In genomic region chr8:110920773-110921277, GRCm38 (mm10) we compare ENCODE assay signal across 9 mouse cellular contexts. TPM values are rescaled to one million over a fixed set of nuclear protein-coding genes. Genes with fewer than 3 reads are reported as not detected.
DNase-seq lines count a peak whose midpoint lies in the region; ATAC-seq and TF ChIP-seq lines count a peak whose summit lies in the region.
"Had no signal": no experiment of that assay in that cellular context is flagged by ENCODE, and none has a peak within 500 bp of the region (broad histone marks: within the 10 kb centered on the region; RNA-seq: fewer than 3 reads in every experiment).

No protein-coding gene starts in this region.

- no peak for DNase-seq in heart, adult 8-10 months (ENCODE audit: low spot score)
- DNase-seq in MEL (ENCODE audit: low read depth, low spot score), result no peak
- peak; percentile 18 for DNase-seq in midbrain, embryonic 10.5 days (ENCODE audit: low spot score)
- no peak for DNase-seq in spleen, adult 18-20 months
- DNase-seq in adrenal gland, adult 8-10 months, result no peak
- no peak for DNase-seq in testis, postnatal 14 days (ENCODE audit: low spot score)

- WGBS in heart, embryonic 13.5 days, result 20% methylated on average over 3 of the region's 3 CpGs
- WGBS in heart, embryonic 16.5 days, result 16% methylated on average over 3 of the region's 3 CpGs
- 39% methylated on average over 3 of the region's 3 CpGs for WGBS in midbrain, embryonic 10.5 days

- H3K9ac ChIP-seq in heart, embryonic 13.5 days, result peak overlapping the region; percentile 96
- H3K9ac ChIP-seq in MEL (ENCODE audit: control insufficient read depth, low read depth, low read length, poor library complexity, severe bottlenecking), result peak overlapping the region; percentile 92
- peak overlapping the region; percentile 95 for H3K9ac ChIP-seq in heart, embryonic 16.5 days (ENCODE audit: low read length)

- TF ChIP-seq RAD21 in MEL (IDR thresholded peaks at IDR 0.05; ENCODE audit: low read depth, low read length), result no peak

- H3K36me3 ChIP-seq in heart, embryonic 13.5 days, result peaks cover 11% of the 10 kb centered on the region; the same call in 1 of the 2 replicates
- H3K36me3 ChIP-seq in MEL (ENCODE audit: control insufficient read depth in 1 of 2, insufficient read depth in 2 of 2, low read length in 2 of 2), result peaks cover 0 to 22% of the 10 kb centered on the region in 2 experiments; a peak in 2 of 4 replicates
- no peaks in the 10 kb centered on the region for H3K36me3 ChIP-seq in heart, embryonic 16.5 days (ENCODE audit: control insufficient read depth, insufficient read depth)
- peaks cover 18% of the 10 kb centered on the region; the same call in 1 of the 2 replicates for H3K36me3 ChIP-seq in midbrain, embryonic 10.5 days

- peak overlapping the region; percentile 81 for H3K4me2 ChIP-seq in heart, embryonic 13.5 days
- H3K4me2 ChIP-seq in heart, embryonic 16.5 days (ENCODE audit: low read depth, low read length), result peak overlapping the region; percentile 90

- TF ChIP-seq POLR2A in MEL (IDR thresholded peaks at IDR 0.05; ENCODE audit: control insufficient read depth in 1 of 2, insufficient read depth in 1 of 2, low read depth in 1 of 2, low read length in 2 of 2, poor library complexity in 1 of 2), result 0 out of 4 replicates have a peak, but pooled peaks of 1 of the 2 experiments have one; percentile 14

- H3K4me1 ChIP-seq in heart, embryonic 13.5 days, result peaks cover 42% of the 10 kb centered on the region
- H3K4me1 ChIP-seq in MEL (ENCODE audit: control insufficient read depth in 1 of 2, insufficient read depth in 2 of 2, low read length in 2 of 2), result peaks cover 9 to 26% of the 10 kb centered on the region in 2 experiments
- peaks cover 21% of the 10 kb centered on the region for H3K4me1 ChIP-seq in heart, embryonic 16.5 days (ENCODE audit: control insufficient read depth, insufficient read depth, low read length)
- peaks cover 28% of the 10 kb centered on the region for H3K4me1 ChIP-seq in midbrain, embryonic 10.5 days

- H3K27ac ChIP-seq in heart, embryonic 13.5 days (replicated peaks), result peak overlapping the region; percentile 86
- peak overlapping the region; percentile 61 for H3K27ac ChIP-seq in MEL (ENCODE audit: control insufficient read depth, low read depth, low read length)
- H3K27ac ChIP-seq in heart, embryonic 16.5 days (ENCODE audit: low read length), result peak overlapping the region; percentile 83
- peak overlapping the region; percentile 97 for H3K27ac ChIP-seq in midbrain, embryonic 10.5 days (replicated peaks)

- peak overlapping the region; percentile 93 for H3K4me3 ChIP-seq in heart, embryonic 13.5 days
- peak overlapping the region; percentile 77 to 90 for H3K4me3 ChIP-seq in MEL (ENCODE audit: control insufficient read depth in 1 of 2, insufficient read depth in 1 of 2, low read depth in 2 of 2, low read length in 2 of 2)
- peak overlapping the region; percentile 89 for H3K4me3 ChIP-seq in heart, embryonic 16.5 days (ENCODE audit: low read length)
- peak overlapping the region; percentile 88 for H3K4me3 ChIP-seq in midbrain, embryonic 10.5 days

- no peaks in the 10 kb centered on the region for H3K27me3 ChIP-seq in heart, embryonic 13.5 days (replicated peaks)
- H3K27me3 ChIP-seq in MEL (ENCODE audit: control insufficient read depth in 1 of 2, insufficient read depth in 2 of 2, low read length in 2 of 2), result no peaks in the 10 kb centered on the region
- H3K27me3 ChIP-seq in heart, embryonic 16.5 days (ENCODE audit: control insufficient read depth, insufficient read depth, low read length), result no peaks in the 10 kb centered on the region
- H3K27me3 ChIP-seq in midbrain, embryonic 10.5 days (ENCODE audit: low read depth, poor library complexity, severe bottlenecking), result no peaks in the 10 kb centered on the region
- H3K27me3 ChIP-seq: Patski had no signal

- TF ChIP-seq CTCF in MEL (IDR thresholded peaks at IDR 0.05 in 2 of 3, conservative IDR thresholded peaks at IDR 0.05 in 1 of 3; ENCODE audit: control insufficient read depth in 1 of 3, insufficient read depth in 1 of 3, low read depth in 2 of 3, low read length in 3 of 3, poor library complexity in 1 of 3, severe bottlenecking in 1 of 3), result no peak

- ATAC-seq in heart, embryonic 13.5 days (ENCODE audit: extremely low read depth, insufficient number of reproducible peaks, low FRiP score, low TSS enrichment), result no peak
- ATAC-seq in heart, embryonic 16.5 days (replicated peaks; ENCODE audit: extremely low read depth, insufficient read depth, low FRiP score), result no peak

- H3K79me2 ChIP-seq in MEL (ENCODE audit: control insufficient read depth, insufficient read depth, low read length, poor library complexity), result peaks cover 15% of the 10 kb centered on the region

- TF ChIP-seq EP300 in MEL (IDR thresholded peaks at IDR 0.05; ENCODE audit: low read depth in 1 of 2, low read length in 2 of 2), result no peak

- no peaks in the 10 kb centered on the region for H3K9me3 ChIP-seq in heart, embryonic 13.5 days
- no peaks in the 10 kb centered on the region for H3K9me3 ChIP-seq in MEL (replicated peaks; ENCODE audit: insufficient read depth, low read length)
- no peaks in the 10 kb centered on the region for H3K9me3 ChIP-seq in heart, embryonic 16.5 days (replicated peaks; ENCODE audit: control insufficient read depth, low read length)
- H3K9me3 ChIP-seq in midbrain, embryonic 10.5 days (replicated peaks), result no peaks in the 10 kb centered on the region

TF ChIP-seq in MEL, 35 proteins besides CTCF, POLR2A, EP300 and RAD21 (continues in another document):
- no peak for TF ChIP-seq KAT2A (conservative IDR thresholded peaks at IDR 0.05; ENCODE audit: low read depth, low read length)
- no peak for TF ChIP-seq UBTF (IDR thresholded peaks at IDR 0.05; ENCODE audit: borderline replicate concordance, insufficient read depth, low read depth, low read length)
- TF ChIP-seq SIN3A (IDR thresholded peaks at IDR 0.05; ENCODE audit: low read length), result no peak
- no peak for TF ChIP-seq ELF1 (IDR thresholded peaks at IDR 0.05; ENCODE audit: low read depth, low read length)
- no peak for TF ChIP-seq USF1 (IDR thresholded peaks at IDR 0.05; ENCODE audit: low read depth, low read length)
- TF ChIP-seq NRF1 (IDR thresholded peaks at IDR 0.05; ENCODE audit: insufficient read depth, low read depth, low read length, poor library complexity, severe bottlenecking), result no peak
- TF ChIP-seq E2F4 (IDR thresholded peaks at IDR 0.05; ENCODE audit: borderline replicate concordance, low read depth, low read length), result no peak
- no peak for TF ChIP-seq POLR2AphosphoS5 (IDR thresholded peaks at IDR 0.05; ENCODE audit: borderline replicate concordance, low read depth, low read length)
- TF ChIP-seq TBP (IDR thresholded peaks at IDR 0.05; ENCODE audit: low read depth, low read length), result 0 out of 2 replicates have a peak, but pooled peaks have one; percentile 30
- TF ChIP-seq MAX (IDR thresholded peaks at IDR 0.05; ENCODE audit: low read length), result 0 out of 2 replicates have a peak, but pooled peaks have one; percentile 26
- TF ChIP-seq SMC3 (IDR thresholded peaks at IDR 0.05; ENCODE audit: low read depth, low read length), result no peak
- no peak for TF ChIP-seq MEF2A (IDR thresholded peaks at IDR 0.05; ENCODE audit: extremely low read depth, insufficient replicate concordance, low read depth, low read length, poor library complexity, severe bottlenecking)
- TF ChIP-seq TAL1 (IDR thresholded peaks at IDR 0.05; ENCODE audit: low read length), result no peak
- no peak for TF ChIP-seq JUND (IDR thresholded peaks at IDR 0.05; ENCODE audit: low read depth, low read length)
- no peak for TF ChIP-seq MAFK (IDR thresholded peaks at IDR 0.05; ENCODE audit: borderline replicate concordance, low read depth, low read length)
- no peak for TF ChIP-seq MYC (IDR thresholded peaks at IDR 0.05; ENCODE audit: low read depth, low read length)
- TF ChIP-seq BHLHE40 (IDR thresholded peaks at IDR 0.05; ENCODE audit: borderline replicate concordance, low read depth, low read length), result no peak
- no peak for TF ChIP-seq ETS1 (IDR thresholded peaks at IDR 0.05; ENCODE audit: low read depth, low read length)
- 0 out of 2 replicates have a peak, but pooled peaks have one; percentile 29 for TF ChIP-seq CHD1 (IDR thresholded peaks at IDR 0.05; ENCODE audit: low read depth, low read length)
- TF ChIP-seq CHD2 (IDR thresholded peaks at IDR 0.05; ENCODE audit: low read length), result no peak
- TF ChIP-seq USF2 (IDR thresholded peaks at IDR 0.05; ENCODE audit: borderline replicate concordance in 1 of 2, insufficient read depth in 1 of 2, low read depth in 1 of 2, low read length in 2 of 2), result no peak
- no peak for TF ChIP-seq RCOR1 (IDR thresholded peaks at IDR 0.05; ENCODE audit: low read depth, low read length)
- no peak for TF ChIP-seq ZNF384 (IDR thresholded peaks at IDR 0.05; ENCODE audit: low read depth, low read length)
- TF ChIP-seq ZKSCAN1 (IDR thresholded peaks at IDR 0.05; ENCODE audit: low read depth, low read length), result no peak
- no peak for TF ChIP-seq POLR2AphosphoS2 (IDR thresholded peaks at IDR 0.05; ENCODE audit: low read length)
- TF ChIP-seq HCFC1 (IDR thresholded peaks at IDR 0.05; ENCODE audit: low read depth, low read length), result 0 out of 2 replicates have a peak, but pooled peaks have one; percentile 31

RNA-seq across cellular contexts. Expression of gene St3gal2, which starts 1.1 kb away (rescaled TPM):
- polyA plus RNA-seq in heart, embryonic 13.5 days (2015; fragmentation: Nextera tagmentation; extraction: Ambion mirVana), result 16.2 and 16.4 TPM in 2 replicates
- total RNA-seq in heart, adult 8-10 months (2022), result 10 to 100 TPM; 21.3 to 25.4 (median 24.1) TPM
- total RNA-seq in MEL (2012; rRNA removed), result 4.0 and 5.2 TPM in 2 replicates
- polyA plus RNA-seq in MEL (2012; ENCODE audit: insufficient read depth in 1 of 2, insufficient read length in 2 of 2, low read depth in 1 of 2, low replicate concordance in 2 of 2, missing spikeins in 1 of 2), result 10 to 100 TPM in 1 of 2 experiments, not detected in 1; 18.0 TPM
- polyA plus RNA-seq in heart, embryonic 16.5 days (2015; fragmentation: Nextera tagmentation; extraction: Ambion mirVana), result 14.5 and 15.4 TPM in 2 replicates
- 24.3 and 25.4 TPM in 2 replicates for polyA plus RNA-seq in midbrain, embryonic 10.5 days (2016; fragmentation: Nextera tagmentation; extraction: Ambion mirVana)
- 10 to 100 TPM; 19.1 to 41.1 (median 27.7) TPM for total RNA-seq in adrenal gland, adult 8-10 months (2022)

RNA-seq across cellular contexts. Expression of gene Fuk, which starts 18.5 kb away (rescaled TPM):
- 6.8 and 7.1 TPM in 2 replicates for polyA plus RNA-seq in heart, embryonic 13.5 days (2015; fragmentation: Nextera tagmentation; extraction: Ambion mirVana)
- total RNA-seq in heart, adult 8-10 months (2022), result 1 to 10 TPM; 4.5 to 5.4 (median 4.6) TPM
- total RNA-seq in MEL (2012; rRNA removed), result 8.3 and 9.1 TPM in 2 replicates
- polyA plus RNA-seq in MEL (2012; ENCODE audit: insufficient read depth in 1 of 2, insufficient read length in 2 of 2, low read depth in 1 of 2, low replicate concordance in 2 of 2, missing spikeins in 1 of 2), result 10 to 100 TPM in 1 of 2 experiments, not detected in 1; 10.6 TPM
- polyA plus RNA-seq in heart, embryonic 16.5 days (2015; fragmentation: Nextera tagmentation; extraction: Ambion mirVana), result 5.7 and 7.2 TPM in 2 replicates
- polyA plus RNA-seq in midbrain, embryonic 10.5 days (2016; fragmentation: Nextera tagmentation; extraction: Ambion mirVana), result 12.2 and 12.7 TPM in 2 replicates
- 10 to 100 TPM; 11.1 to 19.0 (median 15.8) TPM for total RNA-seq in adrenal gland, adult 8-10 months (2022)
